29 mouse cellular contexts compared by ENCODE assay signal in the genomic region with DNA sequence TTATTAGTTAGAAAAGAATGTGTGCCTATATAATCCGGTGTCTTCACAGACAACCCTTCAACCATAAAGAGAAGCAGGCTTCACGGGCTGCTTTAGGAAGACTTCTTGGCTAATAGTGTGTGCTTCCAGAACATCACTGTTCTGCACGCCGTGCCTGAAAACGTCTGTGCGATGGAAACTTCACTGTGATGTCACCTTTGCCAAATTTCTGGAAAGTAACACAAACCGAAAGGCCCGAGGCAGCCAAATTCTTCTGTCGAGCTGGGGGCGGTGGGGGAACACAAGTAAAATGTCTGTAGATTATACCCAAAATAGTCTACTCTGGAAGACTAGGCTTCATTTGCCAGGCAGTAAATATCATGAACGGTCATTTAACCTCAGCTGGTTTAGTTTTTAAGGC.
DNase-seq lines count a peak whose midpoint lies in the region; ATAC-seq and TF ChIP-seq lines count a peak whose summit lies in the region.
"Had no signal": no experiment of that assay in that cellular context is flagged by ENCODE, and none has a peak within 500 bp of the region (broad histone marks: within the 10 kb centered on the region; RNA-seq: fewer than 3 reads in every experiment).

No protein-coding gene starts in this region.

- peak overlapping the region; percentile 48; the same call in 1 of the 2 replicates for H3K27ac ChIP-seq in intestine, embryonic 14.5 days (ENCODE audit: low read depth)
- H3K27ac ChIP-seq in intestine, postnatal 0 days (ENCODE audit: low read depth, low read length), result no peak overlapping the region
- H3K27ac ChIP-seq in intestine, embryonic 16.5 days (ENCODE audit: low read length), result peak overlapping the region; percentile 45; the same call in 1 of the 2 replicates
- H3K27ac ChIP-seq in forebrain, embryonic 16.5 days (ENCODE audit: low read length), result no peak overlapping the region
- H3K27ac ChIP-seq: hindbrain, embryonic 12.5 days; hindbrain, postnatal 0 days; kidney, postnatal 0 days; liver, embryonic 14.5 days; midbrain, embryonic 12.5 days had no signal

- no peaks in the 10 kb centered on the region for H3K27me3 ChIP-seq in intestine, embryonic 14.5 days (replicated peaks; ENCODE audit: control insufficient read depth, insufficient read depth, low read length)
- no peaks in the 10 kb centered on the region for H3K27me3 ChIP-seq in intestine, postnatal 0 days (replicated peaks; ENCODE audit: control insufficient read depth, insufficient read depth, low read length)
- no peaks in the 10 kb centered on the region for H3K27me3 ChIP-seq in intestine, embryonic 16.5 days (replicated peaks; ENCODE audit: control insufficient read depth, insufficient read depth, low read length)
- no peaks in the 10 kb centered on the region for H3K27me3 ChIP-seq in forebrain, embryonic 16.5 days (replicated peaks; ENCODE audit: control insufficient read depth, insufficient read depth, low read length)
- H3K27me3 ChIP-seq: hindbrain, embryonic 12.5 days; megakaryocyte, embryonic 14.5 days; midbrain, embryonic 12.5 days had no signal

- no peak for DNase-seq in intestine, embryonic 14.5 days (ENCODE audit: low spot score)
- peak; percentile 10 for DNase-seq in right cerebral cortex, adult 18-20 months
- no peak for DNase-seq in right cerebral cortex, postnatal 4 days
- DNase-seq: adrenal gland, postnatal 25 days; B cell, adult 2 months; cerebellum, adult 18-20 months; cerebellum, postnatal 10 days; gastrocnemius, postnatal 10 days; heart, postnatal 36 days; kidney, adult 18-20 months; kidney, postnatal 4 days; left cerebral cortex, postnatal 4 days; liver; lung, embryonic 14.5 days; lung, postnatal 36 days; retina, postnatal 1 day; right cerebral cortex, postnatal 25 days; spleen, adult 18-20 months had no signal

- no peak overlapping the region for H3K4me2 ChIP-seq in intestine, embryonic 14.5 days (ENCODE audit: low read length)
- no peak overlapping the region for H3K4me2 ChIP-seq in intestine, postnatal 0 days (replicated peaks; ENCODE audit: low read depth)
- no peak overlapping the region for H3K4me2 ChIP-seq in intestine, embryonic 16.5 days (ENCODE audit: low read depth, low read length)
- no peak overlapping the region for H3K4me2 ChIP-seq in forebrain, embryonic 16.5 days (ENCODE audit: low read length)
- H3K4me2 ChIP-seq: heart, embryonic 11.5 days; hindbrain, embryonic 12.5 days; lung, embryonic 14.5 days; midbrain, embryonic 12.5 days had no signal

- peaks cover 32% of the 10 kb centered on the region for H3K4me1 ChIP-seq in intestine, embryonic 14.5 days (replicated peaks; ENCODE audit: control insufficient read depth, insufficient read depth, low read length)
- H3K4me1 ChIP-seq in intestine, postnatal 0 days (replicated peaks; ENCODE audit: control insufficient read depth, insufficient read depth, low read length), result no peaks in the 10 kb centered on the region
- H3K4me1 ChIP-seq in intestine, embryonic 16.5 days (ENCODE audit: control insufficient read depth, insufficient read depth, low read length), result peaks cover 12% of the 10 kb centered on the region
- H3K4me1 ChIP-seq in forebrain, embryonic 16.5 days (replicated peaks; ENCODE audit: control insufficient read depth, insufficient read depth, low read length), result no peaks in the 10 kb centered on the region
- H3K4me1 ChIP-seq: midbrain, embryonic 12.5 days had no signal

- no peaks in the 10 kb centered on the region for H3K9me3 ChIP-seq in intestine, embryonic 14.5 days (ENCODE audit: control insufficient read depth, low read length)
- H3K9me3 ChIP-seq in intestine, postnatal 0 days (ENCODE audit: control insufficient read depth), result no peaks in the 10 kb centered on the region
- no peaks in the 10 kb centered on the region for H3K9me3 ChIP-seq in intestine, embryonic 16.5 days (ENCODE audit: control insufficient read depth, low read length)
- no peaks in the 10 kb centered on the region for H3K9me3 ChIP-seq in forebrain, embryonic 16.5 days (ENCODE audit: control insufficient read depth, low read length)
- H3K9me3 ChIP-seq: hindbrain, embryonic 12.5 days; midbrain, embryonic 12.5 days had no signal

- ATAC-seq in intestine, embryonic 14.5 days (replicated peaks; ENCODE audit: low FRiP score, low TSS enrichment, low read depth), result no peak
- no peak for ATAC-seq in intestine, postnatal 0 days
- no peak for ATAC-seq in intestine, embryonic 16.5 days
- no peak for ATAC-seq in forebrain, embryonic 16.5 days
- ATAC-seq: forebrain, embryonic 14.5 days; hindbrain, postnatal 0 days had no signal

- TF ChIP-seq CTCF in intestine, postnatal 0 days (IDR thresholded peaks at IDR 0.05; ENCODE audit: low read depth), result no peak

- WGBS in intestine, embryonic 14.5 days, result 77% methylated on average over 11 of the region's 11 CpGs
- WGBS in intestine, postnatal 0 days, result 83% methylated on average over 11 of the region's 11 CpGs
- WGBS in intestine, embryonic 16.5 days, result 83% methylated on average over 11 of the region's 11 CpGs
- 88% methylated on average over 11 of the region's 11 CpGs for WGBS in forebrain, embryonic 16.5 days

- no peak overlapping the region for H3K9ac ChIP-seq in intestine, embryonic 14.5 days (ENCODE audit: low read length)
- no peak overlapping the region for H3K9ac ChIP-seq in intestine, postnatal 0 days (ENCODE audit: low read depth, low read length)
- no peak overlapping the region for H3K9ac ChIP-seq in intestine, embryonic 16.5 days (ENCODE audit: low read depth, low read length)
- H3K9ac ChIP-seq in forebrain, embryonic 16.5 days (replicated peaks; ENCODE audit: low read depth, low read length), result no peak overlapping the region
- H3K9ac ChIP-seq: hindbrain, embryonic 12.5 days; liver, embryonic 14.5 days; lung, embryonic 14.5 days; midbrain, embryonic 12.5 days had no signal

- H3K4me3 ChIP-seq in intestine, embryonic 14.5 days (ENCODE audit: low read depth, low read length), result no peak overlapping the region
- no peak overlapping the region for H3K4me3 ChIP-seq in intestine, postnatal 0 days (ENCODE audit: low read depth, low read length)
- H3K4me3 ChIP-seq in intestine, embryonic 16.5 days (ENCODE audit: low read length), result no peak overlapping the region
- no peak overlapping the region for H3K4me3 ChIP-seq in forebrain, embryonic 16.5 days (replicated peaks; ENCODE audit: low read length)
- H3K4me3 ChIP-seq: hindbrain, embryonic 12.5 days; megakaryocyte, embryonic 14.5 days; midbrain, embryonic 12.5 days had no signal

- H3K36me3 ChIP-seq in intestine, embryonic 14.5 days (ENCODE audit: control insufficient read depth, insufficient read depth, low read length), result no peaks in the 10 kb centered on the region
- no peaks in the 10 kb centered on the region for H3K36me3 ChIP-seq in intestine, postnatal 0 days (ENCODE audit: control insufficient read depth, insufficient read depth)
- no peaks in the 10 kb centered on the region for H3K36me3 ChIP-seq in intestine, embryonic 16.5 days (ENCODE audit: control insufficient read depth, insufficient read depth, low read length)
- no peaks in the 10 kb centered on the region for H3K36me3 ChIP-seq in forebrain, embryonic 16.5 days (ENCODE audit: control insufficient read depth, insufficient read depth)
- H3K36me3 ChIP-seq: hindbrain, embryonic 12.5 days; midbrain, embryonic 12.5 days had no signal

Comparison
In these comparisons a context has a peak if more than half of its experiments do, and no peak if none do; other contexts are left out.
1. H3K27ac ChIP-seq: peak in intestine, embryonic 14.5 days (single experiment) and intestine, embryonic 16.5 days (single experiment); none in intestine, postnatal 0 days (single experiment) and forebrain, embryonic 16.5 days (single experiment).